Mouse (Mus musculus): Measurements from ENCODE around the gene Vipas39.

DNA sequence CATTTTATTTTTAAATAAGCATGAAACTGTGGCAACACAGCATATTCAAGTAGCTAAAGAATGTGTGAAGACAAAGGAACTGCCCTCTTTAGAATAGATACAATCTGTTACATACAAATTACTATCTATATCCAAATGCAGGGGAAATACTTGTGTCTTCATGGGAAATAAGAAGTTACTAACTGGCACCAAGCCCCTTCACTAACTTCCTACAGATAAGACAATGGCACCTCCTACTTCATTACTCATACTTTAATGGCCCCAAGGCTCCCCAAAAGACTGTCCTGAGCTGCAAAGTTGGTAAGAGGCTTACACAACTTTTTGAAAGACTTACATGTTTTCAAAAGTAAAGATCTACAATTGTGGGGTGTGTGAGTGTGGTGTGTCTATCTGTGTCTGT lies 48.5 kb downstream of the Vipas39 start:
- TF ChIP-seq GATA1 (IDR thresholded peaks at IDR 0.05; ENCODE audit: low read length) (no peak), TAL1 (IDR thresholded peaks at IDR 0.05; ENCODE audit: low read length) (no peak)

Data from erythroblast, embryonic 14.5 days (primary cell).